8 mouse cellular contexts compared by ENCODE assay signal in the genomic region with DNA sequence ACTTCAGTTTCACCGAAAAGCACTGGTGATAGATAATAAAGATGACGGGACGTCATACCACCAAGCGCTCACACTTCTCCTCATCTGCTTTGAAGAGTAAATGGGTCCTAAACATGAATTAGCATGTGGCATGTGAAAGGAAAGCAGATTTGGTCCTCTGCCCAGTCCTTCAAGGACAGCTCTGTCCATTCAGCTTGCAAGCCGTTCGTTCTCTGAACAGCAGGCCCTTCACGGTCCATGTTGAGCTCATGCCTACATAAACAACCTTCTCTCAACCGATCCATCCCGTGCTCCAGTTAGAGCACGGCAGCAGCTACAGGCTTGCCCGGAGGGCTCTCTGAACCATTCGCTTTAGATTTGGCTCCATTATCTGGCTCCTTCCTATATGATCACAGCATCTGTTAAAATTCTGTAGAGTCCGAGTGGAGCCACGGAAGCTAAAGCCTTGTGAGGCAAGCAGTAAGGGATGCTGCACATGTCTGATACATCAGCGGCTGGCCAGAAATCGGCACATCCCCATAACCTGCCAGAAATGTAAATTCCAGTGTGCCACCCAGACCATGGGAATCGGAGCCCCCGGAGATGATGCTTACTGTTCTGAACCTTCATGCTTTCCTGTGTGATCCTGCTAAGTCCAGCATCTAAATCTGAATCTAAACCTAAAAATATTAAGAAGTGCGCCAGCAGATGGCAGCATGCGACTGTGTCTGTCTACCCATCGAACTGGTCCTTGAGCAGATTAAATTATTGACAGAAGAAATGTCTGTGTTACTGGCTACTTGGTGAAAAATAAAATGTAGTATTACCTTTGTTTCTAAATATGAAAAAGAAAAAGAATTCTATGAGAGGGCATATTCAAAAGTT.
A peak's percentile ranks its signal among the peaks of the same experiment; 100 is the strongest.
DNase-seq lines count a peak whose midpoint lies in the region; ATAC-seq and TF ChIP-seq lines count a peak whose summit lies in the region.

No protein-coding gene starts in this region.

- WGBS in lung, embryonic 15.5 days = 32% methylated on average over 21 of the region's 21 CpGs

- in situ Hi-C loops in ES-E14 (cut with MboI; ENCODE audit: low sequenced_read_pairs in 2 of 2, unreplicated experiment in 2 of 2) = loop anchor here (25.0 kb wide), 2 partner anchors 299 to 499 kb away; no protein-coding TSS in a partner anchor

- no peaks in the 10 kb centered on the region for H3K4me1 ChIP-seq in ES-E14 (ENCODE audit: control insufficient read depth in 2 of 2, insufficient read depth in 2 of 2, low read length in 2 of 2, poor library complexity in 1 of 2)
- H3K4me1 ChIP-seq in lung, embryonic 15.5 days = peaks cover 28% of the 10 kb centered on the region

- peak overlapping the region; percentile 51 for H3K4me2 ChIP-seq in lung, embryonic 15.5 days

- H3K9ac ChIP-seq in ES-E14 (ENCODE audit: insufficient read depth, low read depth, low read length, poor library complexity, severe bottlenecking) = no peak overlapping the region
- no peak overlapping the region for H3K9ac ChIP-seq in lung, embryonic 15.5 days

- peak; percentile 78; the same call in 1 of the 2 replicates for ATAC-seq in lung, embryonic 15.5 days (ENCODE audit: borderline replicate concordance, extremely low read depth, low FRiP score, low TSS enrichment)
- ATAC-seq in activated CD4-positive, CD25-positive, alpha-beta regulatory T cell, adult 4 months = no peak

- no peak overlapping the region for H3K4me3 ChIP-seq in ES-E14 (ENCODE audit: insufficient read depth in 1 of 2, low read depth in 1 of 2, low read length in 2 of 2, poor library complexity in 1 of 2, severe bottlenecking in 1 of 2)
- H3K4me3 ChIP-seq in lung, embryonic 15.5 days = peak overlapping the region; percentile 17; the same call in 1 of the 2 replicates

- H3K9me3 ChIP-seq in ES-E14 (ENCODE audit: control insufficient read depth, insufficient read depth, low read depth, low read length) = no peaks in the 10 kb centered on the region
- no peaks in the 10 kb centered on the region for H3K9me3 ChIP-seq in lung, embryonic 15.5 days

- peak; percentile 32 for DNase-seq in A20 (ENCODE audit: low read depth, low spot score)
- peak; percentile 25 for DNase-seq in ES-E14 (ENCODE audit: low read depth, low spot score)
- peak; percentile 27 for DNase-seq in cerebellum, adult 8-10 months
- peak; percentile 31 to 72 for DNase-seq in frontal cortex, postnatal 10 days (ENCODE audit: low spot score in 2 of 2)
- peak; percentile 73 for DNase-seq in kidney, postnatal 14 days
- DNase-seq in right cerebral cortex, adult 18-20 months = peak; percentile 81

- H3K27ac ChIP-seq in ES-E14 (ENCODE audit: insufficient read depth, low read depth, low read length, poor library complexity, severe bottlenecking) = no peak overlapping the region
- H3K27ac ChIP-seq in lung, embryonic 15.5 days = 0 out of 2 replicates have a peak overlapping the region, but pooled peaks have one; percentile 34

- H3K36me3 ChIP-seq in ES-E14 (ENCODE audit: control insufficient read depth, insufficient read depth, low read length, poor library complexity, severe bottlenecking) = no peaks in the 10 kb centered on the region
- H3K36me3 ChIP-seq in lung, embryonic 15.5 days = no peaks in the 10 kb centered on the region

- H3K27me3 ChIP-seq in lung, embryonic 15.5 days = no peaks in the 10 kb centered on the region

TF ChIP-seq in ES-E14, 5 proteins besides CTCF, POLR2A, EP300 and RAD21:
- TF ChIP-seq CHD2 (IDR thresholded peaks at IDR 0.05; ENCODE audit: low read depth, low read length) (no peak), ZNF384 (IDR thresholded peaks at IDR 0.05; ENCODE audit: low read depth, low read length) (no peak), ZC3H11A (IDR thresholded peaks at IDR 0.05; ENCODE audit: borderline replicate concordance, low read depth, low read length) (peak; percentile 41; the same call in 1 of the 2 replicates), HCFC1 (IDR thresholded peaks at IDR 0.05; ENCODE audit: borderline replicate concordance, insufficient read depth, low read length) (no peak), MAFK (IDR thresholded peaks at IDR 0.05; ENCODE audit: insufficient read depth, low read depth, low read length) (no peak)

Comparison
In these comparisons a context has a peak if more than half of its experiments do, and no peak if none do; other contexts are left out.
1. DNase-seq: peak in every context shown above with its lines; median percentile 81 in right cerebral cortex, adult 18-20 months; 73 in kidney, postnatal 14 days; 52 in frontal cortex, postnatal 10 days; 32 in A20; 27 in cerebellum, adult 8-10 months; 25 in ES-E14.